Mouse (Mus musculus): ENCODE results near the gene Syt8. TPM values are rescaled to one million over a fixed set of nuclear protein-coding genes. Genes with fewer than 3 reads are reported as not detected.

The Syt8 gene
- total RNA-seq, 2 experiments from 2014 or later = not detected

DNA sequence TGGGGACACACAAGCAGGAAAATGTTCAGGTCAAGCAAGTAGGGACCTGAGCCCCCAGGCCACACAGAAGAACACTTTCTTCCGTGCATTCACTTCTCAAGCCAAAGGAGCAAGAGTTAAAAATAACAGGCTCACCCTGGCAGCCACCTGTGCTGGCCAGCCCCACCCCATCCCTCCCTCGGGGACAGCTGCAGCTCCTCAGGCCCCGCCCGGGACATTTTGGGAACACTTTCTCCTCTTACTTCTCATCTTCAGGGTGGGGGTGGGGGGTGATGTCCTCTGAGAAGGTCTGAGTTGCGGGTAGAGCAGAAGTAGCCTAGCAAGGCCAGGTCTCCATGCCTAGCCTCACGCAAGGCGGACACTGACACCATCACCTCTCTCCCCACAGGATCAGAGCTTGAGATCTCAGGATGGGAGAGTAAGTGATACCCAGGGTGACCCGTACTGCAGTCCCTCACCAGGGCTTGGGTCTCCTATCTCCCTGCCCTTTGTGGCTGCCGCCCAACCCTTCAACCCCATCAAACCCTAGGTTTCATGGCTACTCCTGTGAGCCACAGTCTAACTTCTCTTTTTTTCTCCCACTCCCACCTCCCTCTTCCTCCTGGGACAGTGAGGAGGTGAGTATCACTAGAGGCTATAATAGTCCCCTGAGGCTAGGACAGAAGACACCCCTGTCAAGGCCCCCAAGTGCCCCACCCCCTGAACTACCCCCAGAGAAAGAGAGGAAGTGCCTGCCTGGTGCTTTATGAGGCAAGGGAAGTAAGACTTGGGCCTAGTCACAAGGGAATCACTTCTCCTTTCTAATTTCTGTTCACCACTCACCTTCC, 7.6 kb downstream of the Syt8 start:
- ATAC-seq (replicated peaks; ENCODE audit: low FRiP score, poor library complexity, severe bottlenecking) = no peak

DNA sequence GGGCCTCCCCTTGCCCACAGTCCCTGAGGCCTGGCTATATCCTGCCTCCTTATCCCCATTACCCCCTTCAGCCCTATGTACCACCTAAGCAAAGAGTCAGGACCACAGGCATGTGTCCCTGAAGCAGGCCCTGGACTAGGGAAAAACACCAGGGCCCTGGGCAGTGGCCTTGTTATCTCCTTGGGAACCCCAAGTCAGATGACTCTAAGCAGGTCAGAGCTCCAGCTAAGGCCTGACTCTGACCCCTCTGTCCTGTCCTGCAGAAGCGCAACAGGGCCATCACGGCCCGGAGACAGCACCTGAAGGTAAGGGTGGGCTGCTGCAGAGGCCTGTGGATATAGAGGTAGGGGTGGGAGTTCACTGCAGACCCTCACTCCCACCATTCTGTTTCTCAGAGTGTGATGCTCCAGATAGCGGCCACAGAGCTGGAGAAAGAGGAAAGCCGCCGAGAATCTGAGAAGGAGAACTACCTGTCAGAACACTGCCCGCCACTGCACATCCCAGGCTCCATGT, 8.3 kb downstream of the Syt8 start:
- no peak for ATAC-seq (replicated peaks; ENCODE audit: low FRiP score, poor library complexity, severe bottlenecking)

DNA sequence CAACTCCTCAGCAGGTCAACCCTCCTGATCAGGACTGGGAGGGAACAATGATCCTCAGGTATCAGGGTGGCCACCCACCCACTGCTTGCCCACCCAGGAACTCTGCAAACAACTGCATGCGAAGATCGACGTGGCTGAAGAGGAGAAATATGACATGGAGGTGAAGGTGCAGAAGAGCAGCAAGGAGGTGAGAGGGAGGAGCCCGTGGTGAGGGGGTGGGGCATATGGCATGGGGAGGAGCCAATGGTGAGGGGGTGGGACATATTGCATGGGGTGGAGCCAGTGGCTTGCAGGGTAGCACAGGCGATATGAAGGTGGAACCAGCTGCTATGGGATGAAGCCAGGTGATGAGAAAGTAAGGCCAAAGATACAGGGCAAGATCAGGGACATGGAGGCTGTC, 8.8 kb downstream of the Syt8 start:
- no peak for ATAC-seq (replicated peaks; ENCODE audit: low FRiP score, poor library complexity, severe bottlenecking)

DNA sequence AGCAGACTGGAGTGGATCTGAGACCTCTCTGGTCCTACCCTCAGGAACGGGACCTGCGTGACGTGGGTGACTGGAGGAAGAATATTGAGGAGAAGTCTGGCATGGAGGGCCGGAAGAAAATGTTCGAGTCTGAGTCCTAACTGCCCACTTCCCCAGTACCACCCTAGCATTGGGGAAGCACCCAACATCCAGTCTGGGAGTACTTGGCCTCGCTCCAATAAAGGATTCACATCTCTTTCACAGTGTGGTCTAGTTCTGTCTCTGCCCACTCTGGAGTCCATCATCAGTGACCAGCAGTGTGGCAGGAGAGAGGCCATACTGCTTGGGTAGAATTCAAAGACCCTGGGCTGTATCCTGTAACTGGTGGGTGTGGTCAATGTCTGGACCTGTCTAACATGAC, 9.5 kb downstream of the Syt8 start:
- no peak for ATAC-seq (replicated peaks; ENCODE audit: low FRiP score, poor library complexity, severe bottlenecking)

DNA sequence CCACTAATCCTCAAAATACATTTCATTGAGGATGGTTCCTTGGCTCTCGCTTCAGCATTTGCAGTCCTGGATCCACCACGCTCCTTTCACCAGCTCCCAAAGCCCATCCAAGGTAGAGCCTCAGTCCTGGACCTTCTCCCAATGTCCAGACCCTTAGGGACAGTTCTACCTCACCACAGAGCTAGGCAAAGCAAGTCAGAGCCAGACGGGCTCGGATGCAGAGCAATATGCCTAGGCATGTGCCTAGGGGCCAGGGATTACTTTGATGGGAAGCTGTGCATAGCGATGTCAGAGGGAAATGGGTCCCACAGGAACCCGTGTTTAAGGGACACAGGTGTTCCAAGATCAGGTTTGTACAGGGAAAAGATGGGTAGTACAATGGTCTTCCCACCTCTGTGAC, 10.7 kb downstream of the Syt8 start:
- ATAC-seq (replicated peaks; ENCODE audit: low FRiP score, poor library complexity, severe bottlenecking) = no peak

DNA sequence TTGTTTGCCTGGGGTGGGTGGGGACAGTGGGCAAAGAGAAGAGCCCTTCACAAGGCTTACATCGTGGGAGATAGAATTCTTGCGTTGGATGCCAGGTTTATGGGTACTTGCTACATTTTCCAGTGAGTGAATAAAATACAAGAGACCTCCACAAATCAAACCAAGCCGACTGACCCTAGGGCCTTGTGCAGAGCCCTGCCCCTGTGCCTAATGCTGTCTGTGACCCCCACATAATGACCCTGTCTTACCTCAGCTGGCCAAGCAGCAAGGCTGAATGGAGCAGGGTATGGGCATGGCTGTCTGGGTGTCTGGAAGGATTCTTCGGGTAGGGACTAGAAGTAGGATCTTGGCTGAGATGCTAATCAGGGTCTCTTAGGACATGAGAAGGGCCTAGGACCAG, 11.6 kb downstream of the Syt8 start:
- no peak for ATAC-seq (replicated peaks; ENCODE audit: low FRiP score, poor library complexity, severe bottlenecking)

DNA sequence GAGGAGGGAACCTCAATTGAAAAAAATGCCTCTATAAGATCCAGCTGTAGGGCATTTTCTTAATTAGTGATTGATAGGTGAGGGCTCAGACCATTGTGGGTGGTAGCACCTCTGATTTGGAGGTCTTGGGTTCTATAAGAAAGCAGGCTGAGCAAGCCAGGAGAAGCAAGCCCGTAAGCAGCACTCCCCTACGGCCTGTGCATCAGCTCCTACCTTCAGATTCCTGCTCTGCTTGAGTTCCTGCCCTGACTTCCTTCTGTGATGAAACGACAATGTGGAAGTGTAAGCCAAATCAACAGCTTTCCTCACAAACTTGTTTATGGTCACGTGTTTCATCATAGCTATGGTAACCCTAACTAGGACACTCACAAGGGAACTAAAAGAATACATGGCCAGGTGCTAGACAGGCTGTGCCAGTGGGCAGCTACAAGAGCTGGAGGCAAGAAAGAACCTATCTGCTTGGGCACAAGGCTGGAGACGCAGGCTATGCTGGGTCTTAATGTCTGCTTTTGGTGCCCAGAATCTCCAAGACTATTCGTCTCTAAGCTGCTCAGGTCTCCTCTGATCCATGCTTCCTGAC, 14.5 kb downstream of the Syt8 start:
- no peak for ATAC-seq (replicated peaks; ENCODE audit: low FRiP score, poor library complexity, severe bottlenecking)

DNA sequence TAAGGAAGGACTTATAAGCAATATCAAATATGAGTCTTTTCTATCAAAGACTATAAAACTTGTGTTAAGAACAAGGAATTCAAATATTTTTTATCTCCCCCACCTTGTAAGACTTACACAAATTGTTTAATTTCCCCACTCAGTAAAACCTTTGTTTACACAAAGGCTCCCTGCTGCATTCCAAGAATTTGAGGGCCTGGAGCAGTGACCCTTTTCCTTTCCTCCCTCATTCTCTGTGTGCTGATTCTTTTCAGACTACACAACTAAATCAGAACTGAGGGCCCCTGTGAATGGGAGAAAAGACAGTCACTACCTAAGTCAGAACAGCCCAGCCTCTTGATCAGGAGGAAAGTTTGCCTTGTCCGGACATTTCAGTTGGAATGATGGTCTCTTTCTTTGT, 20.1 kb downstream of the Syt8 start:
- no peak for ATAC-seq (replicated peaks; ENCODE audit: low FRiP score, poor library complexity, severe bottlenecking)

DNA sequence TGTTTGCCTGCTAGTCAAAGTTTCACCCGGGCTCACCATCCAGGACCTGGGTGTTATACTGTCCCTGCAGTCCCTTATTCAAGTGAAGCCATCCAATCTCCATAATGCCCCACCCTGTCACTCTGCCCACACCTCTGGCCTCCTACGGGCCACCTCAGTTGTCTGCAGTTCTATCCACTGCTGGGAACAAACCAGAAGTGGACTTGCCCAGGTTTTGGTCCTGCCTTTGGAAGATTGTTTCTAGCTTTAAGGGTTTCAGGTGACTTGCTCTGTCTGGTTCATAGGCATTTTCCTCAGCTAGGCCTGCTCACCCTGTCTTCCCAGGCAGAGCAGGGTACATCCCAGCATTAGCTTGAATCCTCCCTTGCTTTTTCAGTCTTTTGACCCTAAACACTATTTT, 20.6 kb downstream of the Syt8 start:
- no peak for ATAC-seq (replicated peaks; ENCODE audit: low FRiP score, poor library complexity, severe bottlenecking)

DNA sequence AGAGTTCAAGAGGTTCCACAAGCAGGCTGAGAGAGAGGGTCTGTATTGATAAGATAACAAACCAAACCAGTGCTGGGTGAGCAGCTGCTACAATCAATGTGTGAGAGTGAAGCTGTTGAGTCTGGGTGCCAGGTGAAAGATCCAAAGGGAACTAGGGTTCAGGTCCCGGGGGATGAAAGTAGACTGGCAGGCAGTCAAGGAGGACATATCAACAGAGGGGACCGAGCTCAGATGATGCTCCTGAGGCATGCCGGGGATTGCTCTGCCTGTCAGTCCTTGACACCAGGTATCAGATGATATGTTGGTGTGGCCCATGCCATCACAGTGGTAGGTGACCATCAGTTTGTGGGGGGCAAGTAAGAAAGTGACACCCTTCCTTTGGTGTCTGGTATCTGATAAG, 22.2 kb downstream of the Syt8 start:
- no peak for ATAC-seq (replicated peaks; ENCODE audit: low FRiP score, poor library complexity, severe bottlenecking)

DNA sequence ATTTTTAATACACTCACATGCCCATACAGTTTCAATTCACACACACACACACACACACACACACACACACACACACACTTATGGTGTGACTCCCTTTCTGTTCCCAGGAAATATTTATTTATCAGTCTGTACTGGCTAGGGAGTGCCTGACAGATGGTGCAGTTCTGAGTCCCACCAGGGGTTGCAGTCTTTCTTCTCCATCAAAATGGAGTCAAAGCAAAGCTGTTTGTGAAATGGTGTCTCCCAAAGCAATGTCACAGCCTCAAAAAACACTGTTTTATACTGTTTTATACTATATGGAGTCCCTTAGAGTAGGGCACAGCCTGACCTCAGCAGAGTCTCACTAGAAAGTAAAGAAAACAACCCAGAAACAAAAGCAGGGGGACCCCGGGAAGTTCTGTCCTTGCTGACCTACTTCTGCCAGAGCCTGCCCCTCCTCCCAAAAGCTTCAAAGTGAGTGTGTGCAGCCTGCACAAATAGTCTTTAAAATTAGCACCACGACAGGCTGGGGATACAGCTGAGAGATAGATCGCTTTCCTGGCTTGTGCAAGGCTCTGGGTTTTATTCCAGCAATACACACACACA, 22.7 kb downstream of the Syt8 start:
- ATAC-seq (replicated peaks; ENCODE audit: low FRiP score, poor library complexity, severe bottlenecking) = no peak

DNA sequence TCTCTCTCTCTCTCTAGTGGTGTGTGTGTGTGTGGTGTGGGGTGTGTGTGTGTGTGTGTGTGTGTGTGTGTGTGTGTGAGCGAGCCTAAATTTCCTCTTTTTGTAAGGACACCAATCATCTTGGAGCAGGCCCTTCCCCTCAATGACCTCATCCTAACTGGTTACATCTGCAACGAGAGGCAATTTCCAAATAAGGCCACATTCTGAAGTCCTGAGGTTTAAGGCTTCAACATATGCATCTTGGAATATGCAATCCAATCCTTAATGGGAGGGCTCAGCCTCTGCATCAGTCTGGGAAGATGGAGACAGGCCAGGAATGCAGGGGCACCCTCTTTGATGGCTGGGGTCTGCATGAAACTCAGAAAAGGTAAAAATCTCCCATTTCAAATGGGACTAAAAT, 23.4 kb downstream of the Syt8 start:
- ATAC-seq (replicated peaks; ENCODE audit: low FRiP score, poor library complexity, severe bottlenecking) = no peak

DNA sequence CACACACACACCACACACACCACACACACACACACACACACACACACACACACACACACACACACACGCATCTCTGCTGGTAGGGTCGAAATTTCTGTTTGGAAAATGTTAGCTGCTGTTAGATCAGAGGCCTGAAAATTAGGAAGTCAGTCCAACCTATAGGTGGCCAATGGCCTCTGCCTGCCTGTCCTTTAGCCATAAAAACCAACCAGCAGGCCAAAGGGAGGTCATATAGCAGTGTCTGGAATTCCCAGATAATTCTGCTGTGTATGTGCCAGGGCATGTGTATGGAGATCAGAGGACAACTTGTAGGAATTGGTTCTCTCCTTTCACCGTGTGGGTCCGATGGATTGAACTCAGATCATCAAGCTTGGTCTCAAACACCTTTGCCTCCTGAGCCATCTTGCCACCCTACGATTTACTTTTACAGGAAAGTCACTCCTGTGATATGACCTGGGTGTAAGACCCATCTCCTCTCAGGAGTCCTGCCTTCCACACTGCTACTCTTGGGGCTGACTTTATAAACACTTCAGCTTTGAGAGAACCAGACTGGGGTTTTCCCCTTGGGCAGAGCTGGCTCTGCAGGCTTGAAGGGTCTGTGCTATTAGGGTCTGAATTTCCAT, 24.1 kb downstream of the Syt8 start:
- ATAC-seq (replicated peaks; ENCODE audit: low FRiP score, poor library complexity, severe bottlenecking) = no peak

DNA sequence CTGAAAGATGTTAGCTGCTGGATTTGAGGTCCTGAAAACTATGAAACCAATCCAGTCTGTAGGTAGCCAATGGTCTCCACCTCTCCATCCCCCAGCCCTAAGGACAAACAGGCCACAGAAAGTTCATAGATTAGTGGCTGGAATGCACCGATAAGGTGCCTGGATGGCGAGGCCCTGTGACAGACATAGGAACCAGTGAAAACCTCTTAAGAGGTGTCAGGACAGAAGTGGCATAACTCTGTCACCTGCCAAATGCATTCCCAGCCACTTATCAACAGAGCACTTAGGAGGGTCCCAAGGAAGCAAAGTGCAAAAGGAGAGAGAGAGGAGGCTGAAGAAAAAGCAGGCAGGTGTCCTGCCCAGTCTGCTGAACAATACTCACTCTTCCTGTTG, 24.6 kb downstream of the Syt8 start:
- no peak for ATAC-seq (replicated peaks; ENCODE audit: low FRiP score, poor library complexity, severe bottlenecking)

DNA sequence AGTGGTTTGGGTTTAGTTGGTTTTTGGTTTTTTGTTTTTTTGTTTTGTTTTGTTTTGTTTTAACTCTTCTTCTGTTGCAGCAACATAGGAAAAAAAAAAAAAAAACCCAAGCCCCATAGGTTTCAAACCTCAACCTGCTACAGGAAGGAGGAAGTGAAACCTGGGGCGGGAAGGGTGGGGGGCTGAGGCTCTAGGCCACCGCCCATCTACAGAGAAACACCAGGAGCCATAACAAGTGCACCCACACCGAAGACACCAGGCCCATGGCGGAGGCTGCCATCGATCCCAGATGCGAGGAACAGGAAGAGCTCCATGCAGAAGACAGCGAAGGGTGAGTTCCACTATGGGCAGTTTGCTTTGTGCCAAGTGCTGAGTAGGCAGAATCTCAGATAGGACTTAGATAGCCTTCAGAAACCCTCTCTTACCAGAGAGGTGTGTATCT, 26.0 kb downstream of the Syt8 start, which contains the start of gene Lsp1:
Gene Lsp1 (plus strand): TSS at position 174 of the 442 bp plus-strand sequence.
- ATAC-seq (replicated peaks; ENCODE audit: low FRiP score, poor library complexity, severe bottlenecking) = no peak

DNA sequence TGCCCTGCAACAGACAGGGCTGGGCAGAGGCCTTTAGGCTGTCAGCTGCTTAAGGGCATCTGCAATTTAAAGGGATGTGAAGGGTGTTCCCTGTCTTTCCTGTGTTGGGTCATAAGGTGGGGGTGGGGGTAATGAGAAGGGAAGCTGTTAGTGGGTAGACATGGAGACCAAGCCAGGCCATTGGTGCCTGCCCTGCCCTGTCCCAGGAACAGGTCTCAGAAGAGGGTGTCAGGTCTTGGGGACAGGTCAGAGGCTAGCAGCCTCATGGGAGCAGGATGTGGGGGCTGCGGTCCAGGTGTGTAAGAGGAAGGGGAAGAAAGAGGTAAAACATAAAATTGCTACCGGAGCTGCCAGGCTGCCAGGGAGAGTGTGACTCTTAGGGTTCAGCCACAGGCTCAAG, 26.8 kb downstream of the Syt8 start:
- ATAC-seq (replicated peaks; ENCODE audit: low FRiP score, poor library complexity, severe bottlenecking) = no peak

DNA sequence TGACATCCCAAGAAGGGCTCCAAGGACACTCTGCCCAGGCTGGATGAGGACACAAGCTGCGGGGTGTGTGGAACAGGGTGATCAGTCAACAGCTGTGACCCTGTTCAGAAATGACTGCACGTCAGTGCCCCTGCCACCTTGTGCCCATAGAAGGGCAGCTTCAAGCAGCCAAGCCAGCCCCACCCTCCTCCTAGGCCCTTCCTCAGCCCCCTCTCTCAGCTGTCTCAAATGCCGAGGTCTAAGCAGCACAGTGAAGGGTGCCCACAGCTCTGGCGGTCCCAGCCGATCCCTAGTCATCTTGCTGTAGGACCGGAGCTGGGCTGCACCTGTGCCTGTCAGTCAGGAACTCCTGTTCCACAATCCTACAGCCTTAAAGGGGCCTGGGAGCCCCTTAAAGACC, 27.5 kb downstream of the Syt8 start:
- no peak for ATAC-seq (replicated peaks; ENCODE audit: low FRiP score, poor library complexity, severe bottlenecking)

DNA sequence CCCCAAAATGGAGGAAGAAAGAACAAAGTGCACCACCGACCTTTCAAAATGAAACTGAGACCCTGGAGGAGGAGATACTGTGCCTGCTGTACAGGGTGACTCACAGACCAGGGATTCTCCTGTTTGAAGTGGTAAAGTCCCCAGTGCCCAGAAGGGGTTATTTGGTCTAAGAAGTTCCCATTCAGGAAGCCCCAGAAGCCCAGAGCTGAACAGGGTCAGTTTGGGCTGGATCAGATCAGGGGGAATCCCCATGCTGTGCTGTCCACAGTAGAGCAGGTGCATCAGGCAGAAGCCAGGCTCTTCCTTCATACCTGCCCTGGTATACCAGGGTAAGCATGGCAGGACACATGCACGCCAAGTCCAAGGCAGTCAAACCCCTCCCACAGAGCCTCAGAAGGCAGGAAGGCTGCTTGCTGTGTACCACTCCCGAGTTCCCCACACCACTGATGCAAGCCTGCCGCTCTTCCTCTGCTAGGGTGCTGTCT, 28.0 kb downstream of the Syt8 start:
- ATAC-seq (replicated peaks; ENCODE audit: low FRiP score, poor library complexity, severe bottlenecking) = no peak

DNA sequence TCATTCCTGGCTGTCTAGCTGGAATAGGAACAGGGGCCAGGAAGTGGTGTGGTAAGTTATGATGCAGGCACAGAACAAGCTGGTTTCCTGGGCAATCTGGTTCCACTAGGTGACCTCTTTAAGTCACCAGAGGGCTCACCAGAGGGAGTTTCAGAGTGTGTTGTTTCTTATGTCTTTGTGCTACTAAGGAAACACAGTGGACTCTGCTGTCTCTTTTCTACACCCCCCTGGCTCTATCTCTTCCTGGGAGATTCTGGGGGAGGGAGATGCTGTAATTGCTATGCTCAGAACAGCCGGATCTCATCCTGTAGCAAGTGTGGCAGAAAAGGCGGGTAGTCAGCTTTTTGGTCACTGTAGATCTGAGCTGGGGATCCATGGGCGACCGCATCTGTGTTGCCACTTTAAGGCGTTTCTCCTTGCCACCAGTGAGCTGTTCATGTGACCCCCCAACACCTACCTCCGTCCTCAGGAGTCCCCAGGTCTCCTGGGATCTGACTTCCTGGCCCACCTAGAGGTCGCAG, 35.6 kb downstream of the Syt8 start:
- no peak for ATAC-seq (replicated peaks; ENCODE audit: low FRiP score, poor library complexity, severe bottlenecking)

DNA sequence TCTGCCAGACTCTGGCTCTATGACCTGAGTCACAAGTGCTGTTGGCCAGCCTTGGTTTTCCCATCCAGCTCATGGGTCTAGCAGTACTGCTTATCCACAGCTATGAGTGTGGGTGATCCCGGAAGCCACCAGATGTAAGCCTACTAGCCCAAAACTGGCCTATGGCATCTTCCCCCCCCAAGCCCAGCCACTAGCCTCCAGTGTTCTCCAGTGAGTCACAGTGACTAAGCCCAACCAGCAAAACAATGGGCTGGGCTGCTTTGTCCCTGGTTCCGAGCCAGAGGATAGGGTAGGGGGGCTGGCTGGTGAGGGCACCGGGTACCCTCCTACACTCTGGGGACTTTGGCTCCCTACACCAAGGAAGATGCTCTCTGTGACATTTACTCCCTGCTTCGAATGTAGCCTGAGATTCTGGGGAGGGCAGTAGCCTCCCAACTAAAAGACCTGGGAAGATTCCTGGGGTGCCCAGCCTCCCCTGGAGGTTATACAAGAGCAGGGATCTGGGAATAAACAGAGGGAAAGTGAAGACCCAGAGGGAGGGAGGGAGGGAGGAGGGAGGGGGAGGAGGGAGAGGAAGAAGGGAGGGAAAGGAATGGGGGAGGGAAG, 36.3 kb downstream of the Syt8 start:
- ATAC-seq (replicated peaks; ENCODE audit: low FRiP score, poor library complexity, severe bottlenecking) = no peak

All from erythroblast, adult 5-6 weeks (primary cell).